Mouse (Mus musculus) kidney, postnatal 36 days (tissue): ENCODE results near the gene Adipoq.
"Not testable (repeated sequence)": the region's sequence is repeated elsewhere in the genome, so short reads cannot be mapped to it uniquely, and the experiment has no call there.

ENCODE experiments used
- DNase-seq, 2 experiments: peaks; one replicate each; pipeline ENCODE4 v3.0.0; 2021 to 2022; ENCODE audit warnings: mixed read lengths in 2 of 2

Adipoq gene

GRCm38 (mm10) chr16:23166646-23167045, 20.3 kb downstream of the Adipoq start:
- DNase-seq, result no peak

GRCm38 (mm10) chr16:23167079-23167478, 20.7 kb downstream of the Adipoq start:
- peak; percentile 12 to 61 for DNase-seq

- DNase-seq, result no peak
Observed at GRCm38 (mm10) chr16:23170813-23171212, 24.5 kb downstream of the Adipoq start.

GRCm38 (mm10) chr16:23173904-23174303, 27.6 kb downstream of the Adipoq start:
- DNase-seq, result no peak

- no peak for DNase-seq
Observed at GRCm38 (mm10) chr16:23174855-23175254, 28.5 kb downstream of the Adipoq start.

GRCm38 (mm10) chr16:23175956-23176355, 29.6 kb downstream of the Adipoq start:
- DNase-seq, result no peak

GRCm38 (mm10) chr16:23177856-23178255, 31.5 kb downstream of the Adipoq start:
- no peak for DNase-seq

GRCm38 (mm10) chr16:23178796-23179195, 32.5 kb downstream of the Adipoq start:
- no peak for DNase-seq

- DNase-seq, result not testable (repeated sequence)
Observed at GRCm38 (mm10) chr16:23179436-23179835, 33.1 kb downstream of the Adipoq start.

- no peak for DNase-seq
Observed at GRCm38 (mm10) chr16:23181054-23181453, 34.7 kb downstream of the Adipoq start.

- no peak for DNase-seq
Observed at GRCm38 (mm10) chr16:23181487-23181886, 35.2 kb downstream of the Adipoq start.

GRCm38 (mm10) chr16:23181942-23182597, 35.7 kb downstream of the Adipoq start:
- DNase-seq, result no peak

- no peak for DNase-seq
Observed at GRCm38 (mm10) chr16:23185824-23186223, 39.5 kb downstream of the Adipoq start.

GRCm38 (mm10) chr16:23186418-23186817, 40.1 kb downstream of the Adipoq start:
- no peak for DNase-seq

- no peak for DNase-seq
Observed at GRCm38 (mm10) chr16:23187983-23188382, 41.6 kb downstream of the Adipoq start.

GRCm38 (mm10) chr16:23189612-23190011, 43.3 kb downstream of the Adipoq start:
- no peak for DNase-seq

GRCm38 (mm10) chr16:23191560-23192242, 45.4 kb downstream of the Adipoq start:
- DNase-seq, result no peak

GRCm38 (mm10) chr16:23195618-23196017, 49.3 kb downstream of the Adipoq start:
- DNase-seq, result no peak

GRCm38 (mm10) chr16:23196296-23196695, 50.0 kb downstream of the Adipoq start:
- peak in 1 of 2 experiments; percentile 35 for DNase-seq

GRCm38 (mm10) chr16:23196791-23197190, 50.5 kb downstream of the Adipoq start:
- DNase-seq, result no peak

GRCm38 (mm10) chr16:23201498-23201897, 55.2 kb downstream of the Adipoq start:
- no peak for DNase-seq
